Mouse (Mus musculus): ENCODE measurements at regions not wholly inside any gene's neighbourhood (a gene's known extent, or its start where the extent isn't known, plus 50 kb on each side); places are given as distances from the start of the nearest gene placed in this dataset.

DNA sequence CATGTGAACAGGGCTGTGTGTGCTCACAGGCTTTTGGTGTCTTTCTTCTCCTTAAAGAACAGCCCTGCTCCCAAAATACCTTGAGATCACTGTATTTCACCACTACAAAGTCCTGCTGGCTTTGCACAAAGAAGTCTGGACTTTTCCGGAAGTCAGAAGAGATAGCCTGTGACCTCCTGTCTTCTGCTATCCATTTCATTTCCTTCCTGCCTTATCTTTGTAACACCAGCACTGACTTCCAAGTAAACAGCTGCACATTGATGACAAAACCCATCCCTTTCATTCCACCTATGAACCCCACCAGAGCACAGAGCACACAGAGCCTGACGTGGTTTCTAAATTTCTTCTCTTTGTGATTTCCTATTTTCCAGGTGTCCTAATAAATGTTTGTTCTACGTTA lies 408.5 kb downstream of the Fat4 start:
- in situ Hi-C loops (cut with MboI; ENCODE audit: low pct_unique_long_range_greater_than_20kb): no loop called here
- CTCF ChIA-PET: interaction anchor here (1.5 kb wide), 1 partner anchor 13 kb away, joined by 4 read pairs; no protein-coding TSS in a partner anchor
- POLR2A ChIA-PET: no interaction called here
- no peak for TF ChIP-seq CTCF (IDR thresholded peaks at IDR 0.05)
- DNase-seq (ENCODE audit: low read depth, low spot score): no peak
- ATAC-seq: no peak
- peaks cover 5% of the 10 kb centered on the region for H3K27me3 ChIP-seq

DNA sequence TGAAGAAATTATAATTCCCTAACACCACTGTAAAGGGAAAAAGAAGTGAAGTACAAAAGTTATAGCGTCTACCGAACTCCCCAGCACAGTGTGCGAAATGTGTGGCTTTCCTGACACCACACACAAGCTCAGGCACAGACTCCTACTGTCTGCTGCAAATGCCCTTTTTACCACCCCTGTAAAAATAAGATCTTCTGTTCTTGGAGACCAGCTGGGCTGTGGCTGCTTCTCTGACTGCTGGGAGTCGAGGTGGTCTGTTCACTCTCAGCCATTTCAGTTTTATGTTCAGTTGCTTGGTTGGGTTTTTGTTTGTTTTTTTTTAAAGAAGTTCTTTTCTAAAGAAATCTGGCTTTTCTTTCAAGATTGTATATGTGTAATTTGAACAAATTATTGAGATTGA lies 409.5 kb downstream of the Fat4 start:
- peaks cover 5% of the 10 kb centered on the region for H3K27me3 ChIP-seq
- ATAC-seq (no peak), DNase-seq (ENCODE audit: low read depth, low spot score) (no peak)
- CTCF ChIA-PET: interaction anchor here (1.5 kb wide), 1 partner anchor 12 kb away, joined by 4 read pairs; no protein-coding TSS in a partner anchor
- in situ Hi-C loops (cut with MboI; ENCODE audit: low pct_unique_long_range_greater_than_20kb): no loop called here
- TF ChIP-seq CTCF (IDR thresholded peaks at IDR 0.05): no peak
- POLR2A ChIA-PET: no interaction called here

DNA sequence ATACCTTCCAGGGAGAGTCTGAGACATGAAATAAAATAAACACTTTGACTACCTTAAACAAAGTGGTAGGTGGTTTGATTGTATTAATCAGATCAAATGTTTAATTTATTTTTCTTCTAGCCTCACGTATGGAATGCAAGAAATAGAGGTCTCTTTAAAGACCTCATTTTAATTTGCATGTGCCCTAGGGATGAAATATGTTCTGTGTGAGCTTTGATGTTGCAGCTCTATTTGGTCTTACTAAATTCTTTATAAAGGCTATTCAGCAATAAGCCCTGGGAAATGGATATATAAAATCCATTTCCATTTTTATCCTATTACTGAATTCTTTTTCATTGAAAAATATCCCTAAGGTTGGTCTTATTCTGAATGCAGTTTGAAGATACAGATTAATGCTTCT lies 422.7 kb downstream of the Fat4 start:
- POLR2A ChIA-PET: no interaction called here
- ATAC-seq: no peak
- in situ Hi-C loops (cut with MboI; ENCODE audit: low pct_unique_long_range_greater_than_20kb): no loop called here
- peaks cover 21% of the 10 kb centered on the region for H3K27me3 ChIP-seq
- no peak for TF ChIP-seq CTCF (IDR thresholded peaks at IDR 0.05)
- DNase-seq (ENCODE audit: low read depth, low spot score): no peak
- CTCF ChIA-PET: interaction anchor here (2.9 kb wide), 1 partner anchor 9 kb away, joined by 7 read pairs; no protein-coding TSS in a partner anchor

DNA sequence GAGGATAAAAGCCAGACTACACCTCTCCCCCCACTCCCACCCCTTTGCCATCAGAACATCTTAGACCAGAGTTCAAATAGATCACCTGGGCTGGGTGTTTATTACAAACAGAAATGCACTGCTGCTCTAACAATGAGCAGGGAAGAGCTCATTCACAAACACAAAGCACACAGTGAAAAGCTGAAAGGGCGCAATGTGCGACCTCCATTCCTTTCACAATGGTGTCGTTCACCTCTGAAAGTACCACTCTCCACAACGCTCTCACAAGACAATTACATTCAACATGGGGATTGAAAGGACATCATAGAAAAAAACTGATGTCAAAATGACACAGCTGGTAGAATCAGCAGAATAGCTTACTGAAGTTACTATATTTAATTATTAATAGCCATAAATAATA lies 426.8 kb downstream of the Fat4 start:
- in situ Hi-C loops (cut with MboI; ENCODE audit: low pct_unique_long_range_greater_than_20kb): no loop called here
- H3K27me3 ChIP-seq: peaks cover 12% of the 10 kb centered on the region
- TF ChIP-seq CTCF (IDR thresholded peaks at IDR 0.05): no peak
- no peak for ATAC-seq
- POLR2A ChIA-PET: no interaction called here
- CTCF ChIA-PET: interaction anchor here (1.8 kb wide), 1 partner anchor 21 kb away, joined by 4 read pairs; no protein-coding TSS in a partner anchor
- no peak for DNase-seq (ENCODE audit: low read depth, low spot score)

DNA sequence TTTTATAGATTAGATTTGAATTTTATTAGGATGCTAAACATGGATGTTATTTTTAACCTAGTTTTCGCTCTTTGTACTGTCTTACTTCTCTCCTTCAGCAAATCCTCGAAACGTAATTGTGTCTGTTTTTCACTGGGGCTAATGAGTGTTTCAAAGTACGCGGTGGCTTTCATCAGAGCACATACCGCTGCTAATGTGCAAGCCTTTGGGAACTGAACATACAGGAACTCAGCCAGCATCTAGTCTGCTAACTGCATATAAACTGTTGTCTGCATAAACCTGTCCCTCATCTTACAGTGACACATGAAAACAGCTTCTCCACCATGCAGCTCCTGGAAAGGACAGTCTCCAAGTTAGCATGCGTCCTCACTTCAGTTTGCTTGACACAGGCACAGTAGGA lies 434.1 kb downstream of the Fat4 start:
- in situ Hi-C loops (cut with MboI; ENCODE audit: low pct_unique_long_range_greater_than_20kb): no loop called here
- peaks cover 25% of the 10 kb centered on the region for H3K27me3 ChIP-seq
- CTCF ChIA-PET: interaction anchor here (1.6 kb wide), 1 partner anchor 13 kb away, joined by 5 read pairs; no protein-coding TSS in a partner anchor
- ATAC-seq: no peak
- POLR2A ChIA-PET: no interaction called here
- no peak for DNase-seq (ENCODE audit: low read depth, low spot score)
- no peak for TF ChIP-seq CTCF (IDR thresholded peaks at IDR 0.05)

DNA sequence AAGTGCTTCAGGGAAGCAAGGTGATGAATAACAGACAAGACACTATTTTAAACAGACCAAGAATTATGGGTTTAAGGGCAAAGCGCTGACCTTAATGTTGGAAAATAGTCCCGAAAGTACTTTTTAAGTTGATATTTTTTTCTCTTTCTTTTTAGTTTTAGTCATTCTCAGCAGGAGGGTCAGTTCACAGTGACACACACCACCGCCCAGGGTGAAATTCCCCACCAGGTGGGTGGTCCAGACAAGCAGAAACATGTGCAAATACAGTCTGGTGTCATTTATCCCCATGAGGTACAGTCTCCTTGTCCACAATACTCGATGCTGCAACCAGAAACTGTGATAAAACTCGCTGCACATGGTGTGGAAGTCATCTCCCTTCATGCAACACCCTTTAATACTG lies 435.5 kb downstream of the Fat4 start:
- POLR2A ChIA-PET: no interaction called here
- ATAC-seq (no peak), DNase-seq (ENCODE audit: low read depth, low spot score) (no peak)
- CTCF ChIA-PET: no interaction called here
- no peak for TF ChIP-seq CTCF (IDR thresholded peaks at IDR 0.05)
- in situ Hi-C loops (cut with MboI; ENCODE audit: low pct_unique_long_range_greater_than_20kb): no loop called here
- peaks cover 25% of the 10 kb centered on the region for H3K27me3 ChIP-seq

DNA sequence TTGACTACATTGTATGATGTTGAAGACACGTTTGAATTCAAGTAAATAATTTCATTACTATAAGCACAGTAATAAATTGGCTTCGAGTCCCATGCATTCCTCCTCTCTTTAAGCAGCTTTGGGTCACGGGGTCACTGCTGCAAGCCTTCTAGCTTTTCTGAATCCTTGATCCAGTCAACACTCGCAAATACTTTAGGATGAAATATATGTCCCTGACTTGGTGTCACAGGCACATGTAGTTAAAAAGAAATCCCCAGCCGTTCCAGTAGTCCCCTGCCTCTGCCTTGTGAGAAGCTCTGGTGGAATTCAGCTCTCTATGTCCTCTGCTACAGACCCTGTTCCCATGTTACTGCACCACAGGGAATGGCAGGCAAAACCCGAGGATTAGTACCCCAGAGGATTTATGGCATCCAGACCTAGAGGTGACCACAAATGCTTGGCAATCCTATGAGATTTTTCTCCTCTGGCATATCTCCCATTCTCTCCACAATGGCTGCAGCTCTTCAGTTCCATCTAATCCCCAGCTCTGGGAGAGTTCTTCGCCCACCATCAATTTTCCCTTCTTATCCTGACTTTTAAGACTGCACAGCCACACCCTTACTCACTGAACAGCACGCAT lies 449.0 kb downstream of the Fat4 start:
- no peak for TF ChIP-seq CTCF (IDR thresholded peaks at IDR 0.05)
- DNase-seq (ENCODE audit: low read depth, low spot score): peak; percentile 70
- H3K27me3 ChIP-seq: no peaks in the 10 kb centered on the region
- ATAC-seq: no peak
- POLR2A ChIA-PET: no interaction called here
- in situ Hi-C loops (cut with MboI; ENCODE audit: low pct_unique_long_range_greater_than_20kb): no loop called here
- CTCF ChIA-PET: interaction anchor here (1.0 to 2.2 kb wide), 3 partner anchors 9 to 19 kb away, joined by 3 to 9 read pairs (median 3); no protein-coding TSS in a partner anchor

DNA sequence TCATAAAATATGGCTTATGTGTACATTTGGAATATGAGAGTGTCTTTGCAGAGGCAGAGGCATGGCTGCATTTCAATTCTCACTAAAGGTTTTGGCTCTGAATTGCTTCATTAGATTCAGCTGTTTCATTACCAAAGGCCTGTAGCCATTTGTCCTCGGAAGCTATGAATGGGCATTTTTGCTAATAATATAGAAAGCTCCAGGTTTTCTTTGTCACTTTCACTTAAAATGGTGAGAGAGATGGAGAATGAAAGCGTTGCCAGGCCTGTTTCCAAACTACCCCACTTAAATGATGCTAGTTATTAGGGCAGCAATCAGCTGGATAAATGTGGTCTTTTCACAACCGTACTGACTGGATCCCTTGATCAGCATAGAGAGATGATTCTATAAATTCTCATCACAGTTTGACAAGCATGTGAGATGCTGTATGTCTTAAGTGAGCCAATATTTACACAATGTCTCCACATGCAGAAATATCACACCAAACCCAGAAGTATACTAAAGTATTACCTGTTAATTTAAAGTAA lies 454.5 kb downstream of the Fat4 start:
- no peak for TF ChIP-seq CTCF (IDR thresholded peaks at IDR 0.05)
- in situ Hi-C loops (cut with MboI; ENCODE audit: low pct_unique_long_range_greater_than_20kb): no loop called here
- peaks cover 25% of the 10 kb centered on the region for H3K27me3 ChIP-seq
- ChIA-PET CTCF (interaction anchor here (1.0 to 2.6 kb wide), 3 partner anchors 7 to 15 kb away, joined by 3 to 11 read pairs (median 8); no protein-coding TSS in a partner anchor), POLR2A (no interaction called here)
- no peak for ATAC-seq
- DNase-seq (ENCODE audit: low read depth, low spot score): no peak

DNA sequence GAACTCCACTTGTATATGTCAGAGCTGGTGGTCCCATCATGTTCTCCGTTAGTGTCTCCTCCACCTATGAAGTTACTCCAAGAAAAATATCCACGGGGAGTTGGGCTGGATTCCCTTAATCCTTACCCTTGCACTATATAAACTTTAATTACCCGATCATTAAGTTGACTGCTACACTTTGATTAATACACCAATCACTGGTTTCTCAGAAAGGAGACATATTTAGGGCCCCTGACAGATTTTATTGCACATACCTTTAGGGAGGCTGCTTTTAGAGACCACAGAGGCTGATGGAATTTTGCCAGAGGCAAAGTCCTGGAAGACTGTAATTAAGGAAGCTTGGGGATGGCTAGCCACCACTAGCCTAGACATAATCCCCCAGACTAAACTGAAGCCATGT lies 457.3 kb downstream of the Fat4 start:
- peaks cover 30% of the 10 kb centered on the region for H3K27me3 ChIP-seq
- TF ChIP-seq CTCF (IDR thresholded peaks at IDR 0.05): no peak
- DNase-seq (ENCODE audit: low read depth, low spot score) (peak; percentile 27), ATAC-seq (no peak)
- POLR2A ChIA-PET: no interaction called here
- in situ Hi-C loops (cut with MboI; ENCODE audit: low pct_unique_long_range_greater_than_20kb): no loop called here
- CTCF ChIA-PET: interaction anchor here (0.7 to 2.6 kb wide), 3 partner anchors 9 to 11 kb away, joined by 3 to 8 read pairs (median 4); no protein-coding TSS in a partner anchor

DNA sequence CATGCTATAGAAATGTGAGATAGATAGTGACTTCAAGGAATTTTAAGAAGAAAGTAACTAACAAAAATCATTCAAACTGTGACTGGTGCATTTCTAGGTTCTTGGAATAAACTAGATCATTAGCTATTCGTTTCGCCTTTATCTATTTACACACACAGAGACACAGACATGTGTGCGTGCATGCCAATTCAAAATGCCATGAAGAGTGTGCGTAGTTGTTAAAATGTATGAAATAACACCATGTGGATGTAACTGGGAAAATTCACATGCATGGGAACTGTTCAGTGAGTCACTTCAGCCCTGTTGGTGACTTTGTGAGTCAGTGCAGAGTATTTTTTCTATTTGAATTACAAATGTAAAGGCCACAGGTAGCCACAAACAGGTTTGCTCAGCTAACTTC lies 460.8 kb downstream of the Fat4 start:
- DNase-seq (ENCODE audit: low read depth, low spot score): no peak
- ChIA-PET CTCF (no interaction called here), POLR2A (no interaction called here)
- no peak for ATAC-seq
- H3K27me3 ChIP-seq: peaks cover 35% of the 10 kb centered on the region
- TF ChIP-seq CTCF (IDR thresholded peaks at IDR 0.05): no peak
- in situ Hi-C loops (cut with MboI; ENCODE audit: low pct_unique_long_range_greater_than_20kb): no loop called here

DNA sequence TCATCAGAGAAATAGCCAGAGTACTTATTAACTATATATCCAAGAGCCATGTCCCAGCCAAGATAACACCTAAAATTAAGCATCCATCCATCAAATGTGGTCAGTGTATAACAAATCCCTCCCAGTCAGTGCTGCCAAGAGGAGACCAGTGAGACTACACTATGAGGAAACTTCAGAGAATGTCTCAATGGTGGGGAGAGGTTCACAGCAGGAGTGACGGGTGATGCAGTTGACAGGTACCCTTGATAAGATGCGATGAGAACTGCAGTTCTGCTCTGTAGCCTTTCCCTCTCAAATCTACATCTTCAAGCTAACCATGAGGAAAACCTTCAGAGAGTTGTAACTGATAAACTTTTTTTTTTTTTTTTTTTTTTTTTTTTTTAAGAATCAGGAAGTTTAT lies 470.3 kb downstream of the Fat4 start:
- POLR2A ChIA-PET: no interaction called here
- no peaks in the 10 kb centered on the region for H3K27me3 ChIP-seq
- ATAC-seq: no peak
- no peak for TF ChIP-seq CTCF (IDR thresholded peaks at IDR 0.05)
- DNase-seq (ENCODE audit: low read depth, low spot score): no peak
- in situ Hi-C loops (cut with MboI; ENCODE audit: low pct_unique_long_range_greater_than_20kb): no loop called here
- CTCF ChIA-PET: no interaction called here

Measured in Patski (cell line).